13 mouse cellular contexts compared by ENCODE assay signal in the genomic region with DNA sequence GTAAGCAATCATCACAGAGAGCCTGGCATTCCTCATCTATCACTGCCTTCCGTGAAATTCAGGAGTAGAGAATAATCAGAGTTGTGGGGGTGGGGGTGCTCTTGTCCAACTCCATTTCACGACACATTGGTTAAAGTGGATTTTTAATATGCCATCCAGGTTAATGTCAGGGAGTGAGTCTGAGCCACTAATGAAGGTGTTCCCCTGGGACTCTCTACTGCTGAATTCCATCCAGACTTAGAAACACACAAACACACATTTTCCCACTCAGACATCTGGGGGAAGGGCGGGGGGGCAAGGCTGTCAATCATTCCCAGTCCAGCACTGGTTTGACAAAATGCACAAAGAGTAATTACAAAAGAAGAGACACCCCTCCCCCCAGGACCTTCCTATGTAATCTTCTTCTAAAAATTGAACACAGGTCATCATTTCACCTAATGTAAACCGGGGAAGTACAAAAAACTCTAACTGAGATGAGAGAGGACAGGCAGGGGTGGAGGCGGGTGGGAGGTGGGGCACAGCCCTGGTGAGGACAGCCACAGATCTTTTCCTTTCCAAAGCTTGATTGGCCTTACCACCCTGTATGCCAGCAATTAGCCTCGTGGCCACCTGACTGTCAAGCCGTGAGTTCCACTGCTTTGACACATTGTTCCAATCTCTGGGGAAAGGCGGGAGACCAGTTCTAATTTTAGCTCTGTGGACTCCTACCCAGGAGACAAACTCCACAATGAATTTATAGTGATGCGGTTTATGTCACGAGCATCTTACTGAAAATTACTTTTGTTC.
DNase-seq lines count a peak whose midpoint lies in the region; ATAC-seq lines count a peak whose summit lies in the region.
"Had no signal": no experiment of that assay in that cellular context is flagged by ENCODE, and none has a peak within 500 bp of the region (broad histone marks: within the 10 kb centered on the region; RNA-seq: fewer than 3 reads in every experiment).

No protein-coding gene starts in this region.

- H3K27ac ChIP-seq in midbrain, embryonic 10.5 days (replicated peaks) = 0 out of 2 replicates have a peak overlapping the region, but pooled peaks have one; percentile 46
- no peak overlapping the region for H3K27ac ChIP-seq in midbrain, embryonic 11.5 days (ENCODE audit: low read depth, low read length)
- 0 out of 2 replicates have a peak overlapping the region, but pooled peaks have one; percentile 11 for H3K27ac ChIP-seq in forebrain, embryonic 14.5 days (ENCODE audit: low read depth, low read length)
- H3K27ac ChIP-seq in hindbrain, embryonic 14.5 days = peak overlapping the region; percentile 35
- 0 out of 2 replicates have a peak overlapping the region, but pooled peaks have one; percentile 20 for H3K27ac ChIP-seq in neural tube, embryonic 15.5 days (replicated peaks)

- WGBS in midbrain, embryonic 10.5 days = 65% methylated on average over 10 of the region's 10 CpGs
- WGBS in midbrain, embryonic 11.5 days = 61% methylated on average over 10 of the region's 10 CpGs
- WGBS in forebrain, embryonic 14.5 days = 26% methylated on average over 10 of the region's 10 CpGs
- 35% methylated on average over 10 of the region's 10 CpGs for WGBS in hindbrain, embryonic 14.5 days
- 41% methylated on average over 10 of the region's 10 CpGs for WGBS in neural tube, embryonic 15.5 days

- H3K9ac ChIP-seq in midbrain, embryonic 11.5 days (ENCODE audit: low read length) = no peak overlapping the region
- no peak overlapping the region for H3K9ac ChIP-seq in forebrain, embryonic 14.5 days (ENCODE audit: low read length)
- no peak overlapping the region for H3K9ac ChIP-seq in hindbrain, embryonic 14.5 days
- no peak overlapping the region for H3K9ac ChIP-seq in neural tube, embryonic 15.5 days (replicated peaks)

- H3K9me3 ChIP-seq in midbrain, embryonic 10.5 days (replicated peaks) = no peaks in the 10 kb centered on the region
- no peaks in the 10 kb centered on the region for H3K9me3 ChIP-seq in midbrain, embryonic 11.5 days (ENCODE audit: control insufficient read depth, low read length)
- H3K9me3 ChIP-seq in forebrain, embryonic 14.5 days (replicated peaks; ENCODE audit: control insufficient read depth, low read length) = no peaks in the 10 kb centered on the region
- no peaks in the 10 kb centered on the region for H3K9me3 ChIP-seq in hindbrain, embryonic 14.5 days (ENCODE audit: control insufficient read depth, low read length)
- H3K9me3 ChIP-seq in neural tube, embryonic 15.5 days (replicated peaks) = no peaks in the 10 kb centered on the region

- H3K4me3 ChIP-seq in midbrain, embryonic 10.5 days = no peak overlapping the region
- no peak overlapping the region for H3K4me3 ChIP-seq in midbrain, embryonic 11.5 days (ENCODE audit: low read depth, low read length)
- no peak overlapping the region for H3K4me3 ChIP-seq in forebrain, embryonic 14.5 days (ENCODE audit: low read depth, low read length)
- H3K4me3 ChIP-seq in hindbrain, embryonic 14.5 days (replicated peaks; ENCODE audit: low read length) = no peak overlapping the region
- H3K4me3 ChIP-seq in neural tube, embryonic 15.5 days (replicated peaks) = no peak overlapping the region

- intact Hi-C loops in gastrocnemius, postnatal 36 days (cut with DNase I) = no loop called here
- intact Hi-C loops in gastrocnemius, postnatal 14 days (cut with DNase I; ENCODE audit: low total_unique reads) = no loop called here

- peaks cover 48% of the 10 kb centered on the region for H3K4me1 ChIP-seq in midbrain, embryonic 10.5 days
- H3K4me1 ChIP-seq in midbrain, embryonic 11.5 days (ENCODE audit: control insufficient read depth, insufficient read depth, low read length) = peaks cover 10% of the 10 kb centered on the region
- H3K4me1 ChIP-seq in forebrain, embryonic 14.5 days (ENCODE audit: control insufficient read depth, insufficient read depth, low read length) = peaks cover 16% of the 10 kb centered on the region
- peaks cover 13% of the 10 kb centered on the region; the same call in 1 of the 2 replicates for H3K4me1 ChIP-seq in hindbrain, embryonic 14.5 days (replicated peaks; ENCODE audit: control insufficient read depth, insufficient read depth, low read length)
- peaks cover 13% of the 10 kb centered on the region for H3K4me1 ChIP-seq in neural tube, embryonic 15.5 days

- H3K27me3 ChIP-seq in midbrain, embryonic 10.5 days (ENCODE audit: low read depth, poor library complexity, severe bottlenecking) = peaks cover 44% of the 10 kb centered on the region
- H3K27me3 ChIP-seq in midbrain, embryonic 11.5 days (ENCODE audit: control insufficient read depth, insufficient read depth, low read length) = no peaks in the 10 kb centered on the region
- H3K27me3 ChIP-seq in forebrain, embryonic 14.5 days (replicated peaks; ENCODE audit: control insufficient read depth, insufficient read depth, low read length) = no peaks in the 10 kb centered on the region
- no peaks in the 10 kb centered on the region for H3K27me3 ChIP-seq in hindbrain, embryonic 14.5 days (ENCODE audit: control insufficient read depth, insufficient read depth, low read length)
- no peaks in the 10 kb centered on the region for H3K27me3 ChIP-seq in neural tube, embryonic 15.5 days (replicated peaks)

- H3K4me2 ChIP-seq in midbrain, embryonic 11.5 days = no peak overlapping the region
- 0 out of 2 replicates have a peak overlapping the region, but pooled peaks have one; percentile 4 for H3K4me2 ChIP-seq in forebrain, embryonic 14.5 days (ENCODE audit: low read length)
- no peak overlapping the region for H3K4me2 ChIP-seq in hindbrain, embryonic 14.5 days (replicated peaks)
- no peak overlapping the region for H3K4me2 ChIP-seq in neural tube, embryonic 15.5 days

- no peak for DNase-seq in midbrain, embryonic 10.5 days (ENCODE audit: low spot score)
- DNase-seq in midbrain, embryonic 11.5 days (ENCODE audit: low spot score, missing footprints) = no peak
- DNase-seq in forebrain, embryonic 14.5 days (ENCODE audit: low spot score) = peak; percentile 53
- no peak for DNase-seq in hindbrain, embryonic 14.5 days (ENCODE audit: low spot score)
- no peak for DNase-seq in gastrocnemius, postnatal 36 days
- no peak for DNase-seq in thymus, postnatal 10 days (ENCODE audit: low spot score in 2 of 2)
- DNase-seq in gastrocnemius, postnatal 14 days = no peak
- DNase-seq: adrenal gland, postnatal 36 days; cerebellum, adult 11-12 months; gastrocnemius, postnatal 25 days; kidney, adult 8-10 months had no signal

- H3K36me3 ChIP-seq in midbrain, embryonic 10.5 days = no peaks in the 10 kb centered on the region
- no peaks in the 10 kb centered on the region for H3K36me3 ChIP-seq in midbrain, embryonic 11.5 days (ENCODE audit: control insufficient read depth, insufficient read depth, low read length)
- H3K36me3 ChIP-seq in forebrain, embryonic 14.5 days (ENCODE audit: control insufficient read depth, insufficient read depth, low read length) = no peaks in the 10 kb centered on the region
- no peaks in the 10 kb centered on the region for H3K36me3 ChIP-seq in hindbrain, embryonic 14.5 days (replicated peaks; ENCODE audit: control insufficient read depth, insufficient read depth)
- no peaks in the 10 kb centered on the region for H3K36me3 ChIP-seq in neural tube, embryonic 15.5 days

- no peak for ATAC-seq in midbrain, embryonic 11.5 days (ENCODE audit: low FRiP score)
- ATAC-seq in forebrain, embryonic 14.5 days = peak; percentile 40
- ATAC-seq in hindbrain, embryonic 14.5 days (ENCODE audit: low FRiP score) = peak; percentile 31; the same call in 1 of the 2 replicates
- ATAC-seq in neural tube, embryonic 15.5 days (ENCODE audit: low FRiP score) = peak; percentile 27; the same call in 1 of the 2 replicates
- ATAC-seq: lung, postnatal 0 days had no signal
